Mouse (Mus musculus) myocyte (in vitro differentiated cells): ENCODE results near the gene Guk1.

Experiments used
- CEBPB ChIP-seq: IDR thresholded peaks from 2 replicates; pipeline ENCODE4 v1.6.1; 2011; ENCODE audit warnings: mild to moderate bottlenecking, moderate library complexity; ENCODE audit not compliant: poor library complexity, insufficient read depth, severe bottlenecking
- E2F4 ChIP-seq: IDR thresholded peaks from one replicate; pipeline ENCODE4 v1.6.1; 2011; ENCODE audit warnings: mild to moderate bottlenecking, control low read depth, moderate library complexity; ENCODE audit not compliant: insufficient read depth
- MAX ChIP-seq: IDR thresholded peaks from one replicate; pipeline ENCODE4 v1.6.1; 2011; ENCODE audit warnings: low read depth, mild to moderate bottlenecking, control low read depth
- MYOD1 ChIP-seq, 3 experiments: IDR thresholded peaks; one replicate each; pipeline ENCODE4 v1.6.1; 2011; ENCODE audit warnings: control low read depth in 2 of 3, low read depth in 2 of 3, mild to moderate bottlenecking in 2 of 3, moderate library complexity in 1 of 3; ENCODE audit not compliant: insufficient read length in 2 of 3, control insufficient read depth in 1 of 3
- MYOG ChIP-seq, 3 experiments: IDR thresholded peaks; one replicate each; pipeline ENCODE4 v1.6.1; 2011; ENCODE audit warnings: control low read depth in 2 of 3, low read depth in 2 of 3, mild to moderate bottlenecking in 2 of 3; ENCODE audit not compliant: insufficient read length in 2 of 3, control insufficient read depth in 1 of 3, insufficient read depth in 1 of 3
- POLR2A ChIP-seq: IDR thresholded peaks from one replicate; pipeline ENCODE4 v1.6.1; 2011; ENCODE audit warnings: low read depth, mild to moderate bottlenecking, control low read depth, moderate library complexity; ENCODE audit not compliant: insufficient read length
- POLR2AphosphoS2 ChIP-seq: IDR thresholded peaks from one replicate; pipeline ENCODE4 v1.6.1; 2011; ENCODE audit warnings: low read depth, control low read depth; ENCODE audit not compliant: insufficient read length
- SRF ChIP-seq: IDR thresholded peaks from one replicate; pipeline ENCODE4 v1.6.1; 2011; ENCODE audit warnings: low read depth; ENCODE audit not compliant: control insufficient read depth, insufficient read length
- TCF12 ChIP-seq: IDR thresholded peaks from one replicate; pipeline ENCODE4 v1.6.1; 2011; ENCODE audit warnings: mild to moderate bottlenecking, control low read depth; ENCODE audit not compliant: poor library complexity, insufficient read depth, severe bottlenecking
- USF1 ChIP-seq: IDR thresholded peaks from one replicate; pipeline ENCODE4 v1.6.1; 2011; ENCODE audit warnings: low read depth, mild to moderate bottlenecking, control low read depth, moderate library complexity

DNA sequence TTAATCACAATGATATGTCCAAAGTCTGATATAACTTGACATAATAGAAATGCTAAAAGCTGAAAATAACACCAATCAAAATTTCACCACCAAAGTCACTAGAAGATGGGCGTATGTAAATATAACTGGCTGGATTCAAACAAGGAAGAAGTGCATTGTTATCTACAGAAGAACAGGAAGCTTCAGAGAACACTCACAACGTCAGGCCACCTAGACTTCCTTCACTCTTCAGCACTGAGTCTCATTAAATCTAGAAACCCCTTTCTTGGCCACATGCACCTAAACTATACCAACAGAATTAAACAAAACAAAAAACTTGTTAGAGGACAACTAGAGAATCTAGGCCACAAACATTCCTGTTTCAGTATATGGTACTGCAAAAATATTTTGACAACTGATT, 32.5 kb upstream of the Guk1 start:
- TF ChIP-seq POLR2A (no peak), POLR2AphosphoS2 (no peak), TCF12 (no peak), USF1 (no peak), MYOD1 (IDR thresholded peaks at IDR 0.05; ENCODE audit: control insufficient read depth in 1 of 3, insufficient read length in 2 of 3, low read depth in 2 of 3) (no peak), E2F4 (no peak), MAX (no peak), MYOG (IDR thresholded peaks at IDR 0.05; ENCODE audit: control insufficient read depth in 1 of 3, insufficient read depth in 1 of 3, insufficient read length in 2 of 3, low read depth in 2 of 3) (no peak), SRF (no peak), CEBPB (no peak)
